Mouse (Mus musculus) cerebellum, postnatal 10 days (tissue): Measurements from ENCODE around the gene Stk26.

Source experiments
- DNase-seq, 2 experiments: peaks; one replicate each; pipeline ENCODE4 v3.0.0; 2021; ENCODE audit warnings: mixed read lengths in 2 of 2

The Stk26 gene

DNA sequence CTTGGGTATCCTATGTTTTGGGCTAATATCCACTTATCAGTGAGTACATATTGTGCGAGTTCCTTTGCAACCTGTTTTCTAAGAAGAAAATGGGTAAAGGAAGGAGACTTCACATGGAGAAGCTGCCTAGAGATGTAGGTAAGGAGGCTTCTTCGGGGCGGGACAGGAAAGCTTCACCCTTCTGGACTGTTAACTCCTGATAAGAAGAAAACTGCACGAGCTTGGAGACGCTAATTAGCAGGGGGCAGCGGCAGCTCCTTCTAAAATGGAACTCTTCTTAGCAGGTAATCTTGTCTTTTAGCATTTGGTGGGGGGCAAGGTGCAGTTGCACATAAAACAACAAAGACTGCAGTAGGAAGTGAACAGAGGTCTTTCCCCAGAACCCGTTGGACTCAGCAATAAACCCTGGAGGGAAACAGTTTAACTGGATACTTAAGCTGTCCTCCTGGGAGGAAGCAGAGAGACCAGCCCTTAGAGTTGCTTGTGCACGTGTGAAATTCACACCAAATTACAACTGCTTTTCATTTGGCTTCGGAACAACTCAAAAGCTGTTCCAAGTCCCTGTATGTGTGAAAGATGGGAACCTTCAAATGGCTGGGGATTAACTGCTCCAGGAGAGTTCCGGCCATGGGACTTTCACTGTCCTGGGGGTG, 86.2 kb downstream of the Stk26 start:
- DNase-seq = no peak

DNA sequence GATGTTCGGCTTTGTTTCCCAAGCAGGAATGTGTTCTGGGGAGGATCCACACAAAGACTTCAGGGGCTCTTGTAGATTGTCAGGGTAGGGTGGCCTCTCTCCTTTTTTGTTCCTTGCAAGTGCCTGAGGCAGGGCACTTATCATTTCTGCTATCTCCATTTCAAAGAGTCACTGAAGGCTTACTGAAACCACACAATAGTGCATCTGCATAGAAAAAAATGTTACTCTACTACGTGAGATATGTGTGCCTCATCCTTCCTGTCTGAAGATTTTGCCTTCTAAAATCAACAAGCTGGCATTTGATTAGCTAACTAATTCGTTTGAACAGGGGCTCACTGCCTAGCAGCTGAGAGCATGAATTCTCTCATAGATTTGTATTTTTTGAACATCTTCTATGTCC, 89.5 kb downstream of the Stk26 start:
- DNase-seq = no peak

DNA sequence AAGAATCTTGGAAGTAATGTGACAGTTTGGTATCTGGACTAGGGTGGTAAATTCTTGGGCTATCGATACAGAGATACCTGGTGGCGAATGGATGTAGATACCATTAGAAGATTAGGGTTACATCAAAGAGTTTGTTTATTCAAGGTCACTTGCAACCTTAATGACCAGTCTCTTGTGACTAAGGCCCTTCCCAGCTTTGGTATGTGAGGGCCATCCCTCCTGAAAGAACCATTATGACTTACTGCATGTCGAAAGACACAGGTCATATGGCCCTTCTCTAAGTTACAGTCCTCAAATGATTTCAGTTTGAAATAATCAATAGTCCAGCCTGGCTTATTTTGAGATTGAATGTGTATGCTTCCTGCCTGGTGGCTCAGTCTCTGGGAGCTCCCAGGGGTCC, 96.3 kb downstream of the Stk26 start:
- no peak for DNase-seq

DNA sequence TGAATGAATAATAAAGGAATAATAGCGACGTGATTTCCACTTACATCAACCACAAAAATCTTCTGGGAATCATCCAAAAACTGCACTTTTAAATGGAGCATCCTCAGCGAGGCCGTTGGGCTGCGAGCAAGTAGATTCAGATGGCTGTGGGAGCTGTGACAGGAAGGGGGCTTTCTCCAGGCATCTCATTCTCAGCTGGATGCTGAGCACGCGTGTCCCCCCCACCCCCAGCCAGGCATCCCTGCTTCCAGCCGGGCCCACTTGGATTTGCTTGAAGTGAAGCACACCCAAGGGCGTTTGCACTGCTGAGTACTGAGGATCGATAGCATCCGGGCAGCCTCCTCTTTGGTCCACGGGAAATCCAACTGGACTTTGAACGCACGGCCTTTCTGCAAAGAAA, 101.8 kb downstream of the Stk26 start, which contains the start of gene Frmd7:
TSS of gene Frmd7 (minus strand) at position 101 of the 400 bp plus-strand sequence.
- peak in 1 of 2 experiments; percentile 2 for DNase-seq
